Mouse (Mus musculus) embryonic facial prominence, embryonic 11.5 days (tissue): ENCODE measurements around the gene Gm11549. TPM values are rescaled to one million over a fixed set of nuclear protein-coding genes. Genes with fewer than 3 reads are reported as not detected.

Experiments used
- ATAC-seq: fragments of 200-750 bp; cut with Nextera tagmentation; replicated peaks from 2 replicates; pipeline ENCODE4 v1.8.0; 2017; ENCODE audit warnings: low read depth; ENCODE audit not compliant: insufficient number of reproducible peaks, low FRiP score, low TSS enrichment
- DNase-seq: peaks from one replicate; pipeline ENCODE4 v3.0.0-alpha.2; 2015; ENCODE audit warnings: low spot score
- H3K27ac ChIP-seq: fragments of 300-500 bp; sonication (generic); replicated peaks from 2 replicates; pipeline ENCODE4 v1.5.1; 2014; ENCODE audit warnings: mild to moderate bottlenecking, low read depth, low read length, control low read depth
- H3K27me3 ChIP-seq: fragments of 300-500 bp; sonication (generic); 2 replicates; pipeline ENCODE4 v1.6.1; 2014; ENCODE audit warnings: mild to moderate bottlenecking, low read length, moderate library complexity, mixed read lengths; ENCODE audit not compliant: control insufficient read depth, insufficient read depth
- H3K36me3 ChIP-seq: fragments of 300-500 bp; sonication (generic); replicated peaks from 2 replicates; pipeline ENCODE4 v1.6.1; 2014; ENCODE audit warnings: low read depth, mild to moderate bottlenecking, low read length, moderate library complexity, mixed read lengths; ENCODE audit not compliant: control insufficient read depth, insufficient read depth
- H3K4me1 ChIP-seq: fragments of 300-500 bp; sonication (generic); 2 replicates; pipeline ENCODE4 v1.6.1; 2014; ENCODE audit warnings: low read length, mixed read lengths; ENCODE audit not compliant: control insufficient read depth, insufficient read depth
- H3K4me2 ChIP-seq: fragments of 300-500 bp; sonication (generic); 2 replicates; pipeline ENCODE4 v1.6.1; 2014; ENCODE audit warnings: low read depth, mild to moderate bottlenecking, control low read depth, low read length, moderate library complexity
- H3K4me3 ChIP-seq: fragments of 300-500 bp; sonication (generic); 2 replicates; pipeline ENCODE4 v1.5.1; 2014; ENCODE audit warnings: low read depth, low read length, control low read depth
- H3K9ac ChIP-seq: fragments of 300-500 bp; sonication (generic); replicated peaks from 2 replicates; pipeline ENCODE4 v1.6.1; 2014; ENCODE audit warnings: mild to moderate bottlenecking, control low read depth, low read length
- H3K9me3 ChIP-seq: fragments of 300-500 bp; sonication (generic); replicated peaks from 2 replicates; pipeline ENCODE4 v1.6.1; 2016; ENCODE audit warnings: mild to moderate bottlenecking, low read length, inconsistent platforms, mixed read lengths; ENCODE audit not compliant: control insufficient read depth
- WGBS: fragments of 180-500 bp; shearing (Covaris S2); extraction: QIAGEN DNeasy Blood & Tissue Kit; methylation state at CpG from one replicate; pipeline ENCODE4 v1.1.7; 2014; 5-methylcytosine and 5-hydroxymethylcytosine counted together
- polyA plus RNA-seq: library from polyadenylated mRNA; unstranded; fragments of >200 nt; fragmentation: Nextera tagmentation; extraction: Ambion mirVana; gene quantifications from 2 replicates; pipeline ENCODE4 v1.2.1, GENCODE M21; 2014

Gene Gm11549
- polyA plus RNA-seq, 1 experiment from 2014 or later, result 0.10 TPM

DNA sequence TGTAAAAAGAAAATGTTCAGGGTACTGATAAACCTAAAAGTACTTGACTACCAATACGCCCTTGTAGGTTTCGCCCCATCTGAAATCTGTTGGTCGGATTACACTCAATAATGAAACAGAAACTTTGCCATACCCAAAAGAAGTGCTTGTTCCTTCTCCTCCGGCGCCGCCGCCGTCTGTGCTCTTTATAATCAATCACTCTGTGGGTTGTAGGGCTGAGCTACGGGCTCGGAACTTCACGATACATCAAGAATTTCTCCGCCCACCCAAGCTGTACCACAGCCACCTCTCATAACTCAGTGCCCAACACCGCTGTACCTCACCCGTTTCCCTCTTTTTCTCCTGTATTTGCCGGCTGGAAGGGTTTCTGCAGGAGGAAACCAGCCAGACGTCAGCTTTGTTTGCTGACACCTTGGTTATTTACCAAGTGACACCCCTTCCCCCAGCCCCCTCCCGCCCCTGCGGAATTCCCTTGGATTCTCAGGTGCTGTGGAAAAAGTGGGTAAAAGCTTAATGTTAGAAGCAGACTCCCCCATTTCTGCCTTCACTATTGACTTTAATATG lies 10.4 kb upstream of the Gm11549 start:
- H3K4me1 ChIP-seq, result no peaks in the 10 kb centered on the region
- 0 out of 2 replicates have a peak overlapping the region, but pooled peaks have one; percentile 22 for H3K9ac ChIP-seq
- peaks cover 2% of the 10 kb centered on the region; the same call in 1 of the 2 replicates for H3K27me3 ChIP-seq
- no peaks in the 10 kb centered on the region for H3K36me3 ChIP-seq
- H3K4me3 ChIP-seq, result no peak overlapping the region
- 17% methylated on average over 18 of the region's 18 CpGs for WGBS
- H3K9me3 ChIP-seq, result no peaks in the 10 kb centered on the region
- no peak for ATAC-seq
- peak; percentile 13 for DNase-seq
- no peak overlapping the region for H3K27ac ChIP-seq
- H3K4me2 ChIP-seq, result peak overlapping the region; percentile 37

GRCm38 (mm10) chr3:36531242-36531641 lies 9.6 kb upstream of the Gm11549 start:
- Histone ChIP-seq H3K4me3 (no peak overlapping the region), H3K4me1 (no peaks in the 10 kb centered on the region), H3K36me3 (no peaks in the 10 kb centered on the region), H3K27ac (no peak overlapping the region), H3K9me3 (no peaks in the 10 kb centered on the region), H3K4me2 (no peak overlapping the region), H3K27me3 (peaks cover 2% of the 10 kb centered on the region; the same call in 1 of the 2 replicates), H3K9ac (no peak overlapping the region)
- DNase-seq (no peak), ATAC-seq (no peak)
- WGBS, result 40% methylated on average over 2 of the region's 2 CpGs

DNA sequence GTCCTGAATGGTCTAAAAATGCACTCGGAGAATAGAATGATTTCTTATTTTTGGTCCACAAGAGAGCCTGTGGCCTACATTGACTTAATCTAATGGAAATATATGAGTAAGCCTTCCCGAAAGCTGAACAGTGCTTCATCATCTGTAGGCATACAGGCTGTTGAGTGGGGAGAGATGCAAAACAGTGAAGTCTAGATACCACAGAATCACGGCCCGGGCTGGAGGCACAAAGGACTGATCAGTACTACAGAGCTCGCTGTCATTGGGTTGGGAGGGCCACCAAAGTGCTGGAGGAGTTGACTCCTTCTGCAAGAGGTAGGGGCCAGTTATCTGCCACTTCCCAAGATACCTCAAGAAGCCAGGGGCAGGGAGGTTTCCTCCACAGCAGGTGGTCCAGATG lies 9.2 kb upstream of the Gm11549 start:
- no peak overlapping the region for H3K9ac ChIP-seq
- H3K4me3 ChIP-seq, result no peak overlapping the region
- no peaks in the 10 kb centered on the region for H3K36me3 ChIP-seq
- no peak overlapping the region for H3K27ac ChIP-seq
- ATAC-seq, result no peak
- DNase-seq, result no peak
- H3K4me1 ChIP-seq, result no peaks in the 10 kb centered on the region
- H3K27me3 ChIP-seq, result peaks cover 2% of the 10 kb centered on the region; the same call in 1 of the 2 replicates
- H3K9me3 ChIP-seq, result no peaks in the 10 kb centered on the region
- WGBS, result 72% methylated on average over 5 of the region's 5 CpGs
- no peak overlapping the region for H3K4me2 ChIP-seq

DNA sequence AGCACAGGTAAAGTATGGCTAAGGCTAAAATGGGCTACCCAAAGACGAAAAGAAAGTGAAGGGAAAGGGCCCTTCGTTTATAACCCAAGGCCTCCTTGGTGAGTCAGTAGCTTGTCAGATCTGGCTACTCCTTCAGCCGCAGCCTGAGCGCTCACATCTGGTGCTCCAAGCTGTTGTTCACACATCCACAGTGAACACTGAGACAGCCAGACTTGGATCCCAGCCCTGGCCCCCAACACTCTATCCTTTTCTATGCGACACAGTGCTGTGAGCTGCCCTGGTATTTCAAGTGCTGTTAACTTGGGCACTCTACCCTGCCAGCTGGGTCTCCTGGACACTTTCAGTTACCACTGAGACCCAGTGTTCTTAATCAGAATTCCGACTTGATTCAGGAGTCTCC lies 8.7 kb upstream of the Gm11549 start:
- 89% methylated on average over 6 of the region's 6 CpGs for WGBS
- DNase-seq, result no peak
- H3K9ac ChIP-seq, result no peak overlapping the region

GRCm38 (mm10) chr3:36524466-36524865 lies 2.9 kb upstream of the Gm11549 start:
- ATAC-seq (no peak), DNase-seq (no peak)
- Histone ChIP-seq H3K36me3 (no peaks in the 10 kb centered on the region), H3K4me2 (no peak overlapping the region), H3K4me3 (no peak overlapping the region), H3K27ac (no peak overlapping the region), H3K4me1 (no peaks in the 10 kb centered on the region), H3K9me3 (no peaks in the 10 kb centered on the region), H3K27me3 (peaks cover 17% of the 10 kb centered on the region), H3K9ac (no peak overlapping the region)
- 81% methylated on average over 3 of the region's 3 CpGs for WGBS

More for the DNA sequence above, 8.7 kb upstream of the Gm11549 start:
- H3K36me3 ChIP-seq, result no peaks in the 10 kb centered on the region
- H3K4me1 ChIP-seq, result no peaks in the 10 kb centered on the region
- no peak for ATAC-seq
- H3K27ac ChIP-seq, result no peak overlapping the region
- no peak overlapping the region for H3K4me2 ChIP-seq
- H3K27me3 ChIP-seq, result peaks cover 2% of the 10 kb centered on the region; the same call in 1 of the 2 replicates
- H3K4me3 ChIP-seq, result no peak overlapping the region
- no peaks in the 10 kb centered on the region for H3K9me3 ChIP-seq

DNA sequence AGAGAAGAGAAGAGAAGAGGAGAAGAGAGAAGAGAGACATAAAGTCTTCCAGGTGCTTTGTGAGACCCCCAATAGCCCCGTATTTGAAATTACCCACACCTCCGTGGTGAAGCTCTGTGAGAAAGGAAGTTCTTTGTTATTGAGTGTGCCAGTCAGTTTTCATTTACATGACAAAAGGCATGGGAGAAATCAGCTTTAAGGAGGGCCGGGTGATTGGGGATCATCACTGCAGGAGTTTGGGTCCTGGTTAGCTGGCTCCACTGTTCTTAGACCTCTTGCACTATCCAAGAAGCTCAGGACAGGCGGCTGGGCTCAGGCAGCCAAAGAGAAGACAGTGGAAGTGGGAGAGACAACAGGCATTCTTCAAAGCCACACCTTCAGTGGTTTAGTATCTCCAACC lies 524 bp upstream of the Gm11549 start:
- Histone ChIP-seq H3K4me1 (no peaks in the 10 kb centered on the region), H3K4me2 (no peak overlapping the region), H3K4me3 (no peak overlapping the region), H3K9me3 (no peaks in the 10 kb centered on the region), H3K27ac (no peak overlapping the region), H3K9ac (no peak overlapping the region), H3K27me3 (peaks cover 17% of the 10 kb centered on the region), H3K36me3 (no peaks in the 10 kb centered on the region)
- WGBS, result 9% methylated on average over 4 of the region's 4 CpGs
- DNase-seq, result no peak
- ATAC-seq, result no peak

DNA sequence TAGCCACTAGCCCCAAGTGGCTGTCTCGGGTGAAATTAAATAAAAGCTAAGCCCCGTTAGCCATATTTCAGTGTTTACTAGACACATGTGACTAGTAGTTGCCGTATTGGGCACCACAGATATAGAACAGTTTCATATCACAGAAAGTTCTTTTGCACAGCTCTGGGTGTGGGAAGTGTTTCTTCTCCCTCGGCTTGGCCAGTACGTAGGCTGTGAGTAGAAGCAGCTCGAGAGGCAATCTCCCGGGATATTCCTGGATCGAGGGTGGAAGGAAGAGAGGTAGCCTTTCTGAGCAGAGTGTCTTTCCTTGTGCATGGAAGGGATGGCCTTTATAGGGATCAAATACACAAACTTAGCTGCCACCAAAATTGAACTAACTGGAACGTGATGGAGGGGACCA lies 5.4 kb downstream of the Gm11549 start:
- Histone ChIP-seq H3K4me3 (no peak overlapping the region), H3K4me1 (no peaks in the 10 kb centered on the region), H3K36me3 (no peaks in the 10 kb centered on the region), H3K4me2 (no peak overlapping the region), H3K27ac (no peak overlapping the region), H3K27me3 (peaks cover 12% of the 10 kb centered on the region), H3K9ac (no peak overlapping the region), H3K9me3 (no peaks in the 10 kb centered on the region)
- DNase-seq, result no peak
- 83% methylated on average over 9 of the region's 9 CpGs for WGBS
- no peak for ATAC-seq

- Histone ChIP-seq H3K36me3 (no peaks in the 10 kb centered on the region), H3K4me2 (no peak overlapping the region), H3K4me3 (no peak overlapping the region), H3K4me1 (no peaks in the 10 kb centered on the region), H3K27ac (no peak overlapping the region), H3K9ac (no peak overlapping the region), H3K9me3 (no peaks in the 10 kb centered on the region), H3K27me3 (no peaks in the 10 kb centered on the region)
- no peak for ATAC-seq
- no peak for DNase-seq
- WGBS, result 83% methylated on average over 6 of the region's 6 CpGs
These were observed 10.1 kb downstream of the Gm11549 start for GRCm38 (mm10) chr3:36511491-36511890.
